Mouse (Mus musculus) layer of hippocampus, adult 18-20 months (tissue): Measurements from ENCODE around the gene Spsb2. TPM values are rescaled to one million over a fixed set of nuclear protein-coding genes. Genes with fewer than 3 reads are reported as not detected.
"Not testable (repeated sequence)": the region's sequence is repeated elsewhere in the genome, so short reads cannot be mapped to it uniquely, and the experiment has no call there.

Experiments
- DNase-seq, 2 experiments: peaks; one replicate each; pipeline ENCODE4 v3.0.0; 2022; ENCODE audit warnings: low spot score in 2 of 2
- total RNA-seq, 2 experiments: library from RNA; stranded (reverse); gene quantifications; 2 replicates each; pipeline ENCODE4 v1.2.3; 2021

Spsb2 gene
- total RNA-seq, 2 experiments from 2014 or later = 4.5 to 5.1 TPM

- DNase-seq = no peak
These were observed 8.2 kb downstream of the Spsb2 start for GRCm38 (mm10) chr6:124816611-124817010.

DNA sequence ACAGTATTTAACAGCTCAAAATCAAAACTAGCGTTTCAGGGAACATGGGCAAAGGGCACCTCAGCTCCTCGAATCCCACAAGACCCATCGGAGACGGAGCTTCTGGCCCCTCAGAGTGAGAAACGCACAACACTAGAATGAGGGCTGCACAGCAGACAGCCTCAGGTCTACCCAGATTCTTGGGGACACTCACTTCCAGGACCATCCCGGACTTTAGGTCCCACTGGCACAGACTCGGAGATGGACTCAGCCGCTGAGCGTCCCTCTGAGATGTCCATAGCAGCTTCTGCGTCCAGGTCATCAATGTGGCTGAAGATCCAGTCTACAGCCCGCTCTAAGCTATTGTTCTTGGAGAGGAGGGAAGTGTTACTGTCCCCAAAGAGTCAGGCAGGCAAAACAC, 8.7 kb downstream of the Spsb2 start:
- no peak for DNase-seq

DNA sequence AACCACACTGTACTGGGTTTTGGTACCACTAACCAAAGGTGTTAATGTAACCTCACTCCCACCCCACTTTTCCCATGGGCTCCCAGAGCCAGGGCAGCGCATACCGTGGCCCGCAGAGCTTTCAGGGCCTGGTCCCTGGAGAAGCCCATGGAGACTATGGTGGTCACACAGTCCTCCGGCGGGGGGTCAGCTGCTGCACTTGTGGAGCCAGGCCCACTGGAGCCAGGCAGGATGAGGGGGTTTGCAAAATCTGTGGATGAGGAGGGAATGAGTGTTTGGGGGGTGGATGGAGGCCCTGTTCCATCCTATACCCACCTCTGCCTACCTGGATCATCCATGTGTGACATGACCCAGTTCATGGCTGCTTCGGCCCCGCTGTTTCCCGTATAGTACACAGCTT, 9.1 kb downstream of the Spsb2 start:
- no peak for DNase-seq

- no peak for DNase-seq
These were observed 9.5 kb downstream of the Spsb2 start for GRCm38 (mm10) chr6:124817971-124818370.

- DNase-seq = no peak
These were observed 12.4 kb downstream of the Spsb2 start for GRCm38 (mm10) chr6:124820891-124821290.

DNA sequence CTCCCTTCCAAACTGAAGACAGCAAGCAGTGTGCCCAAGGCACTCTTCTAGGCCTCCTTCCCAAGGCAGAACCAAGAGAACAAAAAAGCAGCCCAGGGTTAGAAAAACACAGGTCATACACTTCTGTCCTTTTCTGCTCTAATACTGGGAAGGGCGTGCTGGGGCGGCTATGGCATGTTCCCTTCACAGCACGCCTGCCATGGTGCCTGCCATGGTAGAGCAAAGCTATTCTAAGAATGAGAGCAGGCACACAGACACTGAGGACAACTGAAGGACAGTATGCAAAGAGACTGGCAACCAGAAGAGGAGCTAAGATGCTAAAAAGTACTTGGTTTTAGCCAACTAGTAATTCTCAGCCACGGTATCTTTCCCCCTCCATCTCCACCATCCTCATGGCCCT, 13.6 kb downstream of the Spsb2 start:
- no peak for DNase-seq

DNA sequence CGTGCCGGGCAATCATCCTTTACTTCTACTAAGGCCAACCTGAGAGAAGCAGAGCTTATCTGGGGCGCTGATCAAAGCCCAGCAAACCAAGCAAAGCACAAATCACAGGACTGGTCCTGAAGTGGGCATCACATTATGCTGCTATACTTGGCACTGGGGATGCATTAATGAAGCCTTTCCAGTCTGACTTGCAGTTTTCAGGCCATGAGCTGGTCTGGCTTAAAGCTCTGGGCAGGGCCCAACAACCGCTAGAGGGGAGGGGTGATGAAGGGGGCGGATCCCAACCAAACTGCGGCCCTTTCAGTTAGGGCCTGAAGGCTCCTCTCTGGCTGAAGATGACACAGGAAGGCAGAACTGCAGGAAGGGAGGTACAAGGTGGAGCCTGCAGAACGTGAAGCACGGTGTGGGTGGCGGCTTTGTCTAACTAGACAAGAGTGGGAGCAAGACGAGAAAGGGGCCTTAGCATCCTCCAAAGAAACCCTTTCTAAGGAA, 19.7 kb downstream of the Spsb2 start:
- no peak for DNase-seq

GRCm38 (mm10) chr6:124828868-124829798, 20.7 kb downstream of the Spsb2 start, which contains the start of the genes Usp5 and Cdca3:
Usp5 (minus strand) TSS chr6:124829484.
Cdca3 (plus strand) TSS chr6:124829547.
- DNase-seq = peak; percentile 99

- peak; percentile 91 to 98 for DNase-seq
These were observed 21.6 kb downstream of the Spsb2 start for GRCm38 (mm10) chr6:124829799-124830700.

DNA sequence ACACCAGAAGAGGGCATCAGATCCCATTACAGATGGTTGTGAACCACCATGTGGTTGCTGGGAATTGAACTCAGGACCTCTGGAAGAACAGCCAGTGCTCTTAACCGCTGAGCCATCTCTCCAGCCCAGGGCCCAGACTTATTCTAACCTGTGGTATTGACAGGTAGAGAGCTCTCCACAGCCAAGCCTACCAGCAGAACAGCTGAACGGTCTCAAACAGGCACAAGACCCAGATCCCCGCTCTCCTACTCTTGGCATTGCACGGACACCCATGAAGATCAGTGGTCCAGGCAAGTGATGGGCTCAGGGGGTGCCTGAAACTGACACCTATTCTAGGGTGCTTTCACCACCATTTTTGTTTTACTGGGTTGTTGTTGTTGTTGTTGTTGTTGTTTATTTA, 22.7 kb downstream of the Spsb2 start:
- not testable (repeated sequence) for DNase-seq

DNA sequence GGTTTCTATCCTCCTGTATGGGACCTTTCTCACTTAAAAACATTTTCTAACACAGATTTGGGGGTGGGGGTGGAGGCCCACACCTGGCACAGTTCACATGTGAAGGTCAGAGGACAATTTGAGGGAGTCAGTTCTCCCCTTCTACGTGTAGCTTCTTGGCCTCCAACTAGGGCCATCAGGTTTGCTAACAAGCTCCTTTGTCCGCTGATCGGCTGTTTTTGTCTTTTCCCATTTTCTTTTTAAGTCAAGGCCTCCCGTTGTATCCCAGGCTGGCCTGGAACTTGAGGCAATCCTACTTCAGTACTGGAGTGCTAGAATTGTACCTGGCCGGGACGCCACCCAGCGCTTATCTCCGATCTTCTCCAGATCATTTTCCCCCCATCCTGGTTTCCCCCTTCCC, 23.2 kb downstream of the Spsb2 start:
- no peak for DNase-seq

DNA sequence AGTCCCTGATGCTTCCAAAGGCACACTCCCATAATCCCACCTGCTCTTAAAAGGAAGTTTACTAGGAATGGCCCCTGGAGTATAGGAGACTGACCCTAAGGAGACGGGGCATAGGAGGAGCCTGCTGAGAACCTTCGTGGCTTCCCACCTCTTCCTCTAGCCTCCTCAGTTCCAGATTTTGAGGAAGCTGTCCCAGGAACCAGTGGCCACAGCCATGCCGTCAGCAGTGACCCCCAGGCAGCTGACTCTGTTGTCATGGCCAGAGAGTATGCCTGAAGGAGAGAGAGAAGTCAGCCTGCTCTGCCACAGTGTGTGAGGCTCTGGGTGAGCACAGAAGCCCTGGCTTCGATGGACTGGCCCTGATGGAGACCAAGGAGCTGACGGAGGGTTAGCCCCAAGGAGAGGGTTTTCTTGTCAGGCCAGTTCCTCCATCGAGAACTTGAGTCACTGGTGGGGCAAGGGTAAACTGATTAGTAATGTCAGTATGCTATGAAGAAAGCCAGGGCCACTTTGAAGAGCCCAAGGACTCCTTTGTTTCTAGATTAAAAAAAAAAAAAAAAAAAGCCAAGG, 26.1 kb downstream of the Spsb2 start:
- DNase-seq = no peak

- DNase-seq = no peak
These were observed 27.1 kb downstream of the Spsb2 start for GRCm38 (mm10) chr6:124835531-124835930.

DNA sequence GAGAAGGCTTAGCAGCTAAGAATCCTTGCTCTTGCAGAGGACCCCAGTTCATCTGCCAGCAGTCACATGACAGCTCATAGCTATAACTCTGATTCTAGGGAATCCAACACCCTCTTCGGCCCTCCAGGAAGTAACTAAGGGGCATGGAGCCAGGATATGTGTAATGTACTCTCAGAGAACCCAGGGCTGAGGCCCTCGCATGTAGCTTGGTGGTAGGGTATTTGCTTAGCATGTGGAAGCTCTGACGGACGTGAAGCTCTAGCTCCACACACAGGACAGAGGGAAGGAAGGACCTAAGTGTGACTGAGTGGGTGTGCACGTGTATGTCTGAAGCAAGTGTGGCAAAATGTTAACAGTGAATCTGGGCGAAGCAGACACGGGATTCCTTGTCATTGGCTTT, 27.9 kb downstream of the Spsb2 start:
- no peak for DNase-seq

GRCm38 (mm10) chr6:124839805-124840204, 31.3 kb downstream of the Spsb2 start:
- no peak for DNase-seq

GRCm38 (mm10) chr6:124840241-124841167, 32.0 kb downstream of the Spsb2 start, which contains the start of gene Gnb3:
Gnb3 (minus strand) TSS chr6:124840275.
- DNase-seq = no peak

- DNase-seq = peak; percentile 85 to 96
These were observed 38.8 kb downstream of the Spsb2 start for GRCm38 (mm10) chr6:124847305-124847704.

DNA sequence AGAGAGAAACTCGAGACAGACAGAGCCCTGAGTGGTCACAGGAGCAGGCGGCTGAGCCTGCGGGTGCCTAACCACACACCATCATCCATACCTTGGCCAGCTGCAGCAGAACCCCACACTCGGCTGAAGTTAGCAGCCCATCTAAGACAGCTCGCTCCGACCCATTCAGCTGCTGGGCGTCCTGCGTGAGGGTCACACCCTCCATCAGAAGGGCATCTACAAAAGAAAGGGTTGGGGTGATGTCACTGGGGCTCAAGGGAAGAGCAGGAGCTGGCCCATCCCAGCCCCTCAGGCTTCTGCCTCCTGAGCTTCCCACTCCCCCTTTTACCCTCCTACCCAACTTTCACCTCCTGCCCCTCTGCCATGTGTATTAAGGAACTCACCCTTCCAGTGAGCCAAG, 42.1 kb downstream of the Spsb2 start:
- DNase-seq = no peak

DNA sequence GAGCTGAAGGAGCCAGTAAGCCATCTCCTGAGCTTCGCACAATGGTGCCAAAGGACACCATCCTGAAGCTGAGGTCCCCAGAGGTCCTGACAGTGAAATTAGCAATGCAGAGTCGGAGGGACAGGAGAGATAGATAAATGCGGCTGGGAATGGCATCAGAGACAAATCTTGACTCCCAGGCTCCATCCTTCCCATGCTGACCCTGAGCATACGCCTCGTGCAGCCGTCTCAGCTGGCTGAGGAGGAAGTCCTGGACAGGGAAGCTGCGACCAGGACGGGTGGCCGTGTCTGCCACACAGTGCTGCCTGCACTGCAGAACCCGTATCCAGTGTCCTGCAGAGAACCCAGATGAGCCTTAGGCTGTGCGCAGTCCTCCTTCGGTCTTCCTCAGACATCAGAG, 46.2 kb downstream of the Spsb2 start:
- DNase-seq = no peak

DNA sequence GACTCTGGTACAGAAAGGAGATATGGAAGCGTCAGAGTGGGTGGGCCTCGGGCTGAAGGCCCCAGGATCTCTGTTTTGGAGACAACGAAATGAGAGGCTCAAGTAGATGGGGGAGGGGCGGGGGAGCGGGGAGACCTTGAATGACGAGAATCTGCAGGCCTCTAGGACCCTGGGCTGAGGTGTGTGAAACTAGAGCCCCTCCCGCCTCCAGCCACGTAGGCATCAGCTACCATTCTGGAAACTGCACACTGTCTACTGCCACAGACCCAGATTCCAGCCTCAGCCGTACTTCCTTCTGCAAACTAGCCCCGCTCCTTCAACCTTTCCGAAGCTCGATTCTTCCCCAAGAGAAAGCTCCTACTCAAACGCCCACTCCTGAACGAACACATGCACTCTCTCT, 47.9 kb downstream of the Spsb2 start:
- peak in 1 of 2 experiments; percentile 58 for DNase-seq
